Mouse (Mus musculus): ENCODE data around the gene Zdhhc6. TPM values are rescaled to one million over a fixed set of nuclear protein-coding genes. Genes with fewer than 3 reads are reported as not detected.

The Zdhhc6 gene
- polyA plus RNA-seq, 1 experiment = 810 TPM

- WGBS = 91% methylated on average over 5 of the region's 5 CpGs
- H3K4me1 ChIP-seq (ENCODE audit: control insufficient read depth, insufficient read depth, low read length) = peaks cover 8% of the 10 kb centered on the region
- no peak overlapping the region for H3K4me3 ChIP-seq (ENCODE audit: insufficient read depth, low read depth, low read length)
- no peak overlapping the region for H3K27ac ChIP-seq (ENCODE audit: insufficient read depth, low read depth, low read length)
- TF ChIP-seq POLR2A (IDR thresholded peaks at IDR 0.05; ENCODE audit: insufficient read depth, low read depth, low read length) = no peak
- no peak for TF ChIP-seq CTCF (IDR thresholded peaks at IDR 0.05; ENCODE audit: insufficient read depth, low read depth, low read length)
These were observed 68.3 kb downstream of the Zdhhc6 start for GRCm38 (mm10) chr19:55247563-55247962.

- WGBS = 14% methylated on average over 7 of the region's 7 CpGs
- Histone ChIP-seq H3K27ac (ENCODE audit: insufficient read depth, low read depth, low read length) (0 out of 2 replicates have a peak overlapping the region, but pooled peaks have one; percentile 29), H3K4me3 (ENCODE audit: insufficient read depth, low read depth, low read length) (no peak overlapping the region), H3K4me1 (ENCODE audit: control insufficient read depth, insufficient read depth, low read length) (peaks cover 8% of the 10 kb centered on the region)
- TF ChIP-seq POLR2A (IDR thresholded peaks at IDR 0.05; ENCODE audit: insufficient read depth, low read depth, low read length) (no peak), CTCF (IDR thresholded peaks at IDR 0.05; ENCODE audit: insufficient read depth, low read depth, low read length) (no peak)
These were observed 71.0 kb downstream of the Zdhhc6 start for GRCm38 (mm10) chr19:55244791-55245231.

- 75% methylated on average over 6 of the region's 6 CpGs for WGBS
These were observed 74.6 kb downstream of the Zdhhc6 start, which contains the start of gene Gucy2g for GRCm38 (mm10) chr19:55241186-55241645. Gene Gucy2g (minus strand): TSS chr19:55241236.

GRCm38 (mm10) chr19:55239766-55240426 lies 75.9 kb downstream of the Zdhhc6 start:
- TF ChIP-seq CTCF (IDR thresholded peaks at IDR 0.05; ENCODE audit: insufficient read depth, low read depth, low read length) = no peak
- no peak overlapping the region for H3K27ac ChIP-seq (ENCODE audit: insufficient read depth, low read depth, low read length)
- WGBS = 71% methylated on average over 6 of the region's 6 CpGs
- H3K4me3 ChIP-seq (ENCODE audit: insufficient read depth, low read depth, low read length) = no peak overlapping the region
- peaks cover 4% of the 10 kb centered on the region for H3K4me1 ChIP-seq (ENCODE audit: control insufficient read depth, insufficient read depth, low read length)

More at GRCm38 (mm10) chr19:55241186-55241645, 74.6 kb downstream of the Zdhhc6 start, which contains the start of gene Gucy2g:
- H3K4me1 ChIP-seq (ENCODE audit: control insufficient read depth, insufficient read depth, low read length) = peaks cover 8% of the 10 kb centered on the region
- TF ChIP-seq CTCF (IDR thresholded peaks at IDR 0.05; ENCODE audit: insufficient read depth, low read depth, low read length) (no peak), POLR2A (IDR thresholded peaks at IDR 0.05; ENCODE audit: insufficient read depth, low read depth, low read length) (no peak)
- no peak within 1 kb of the TSS for H3K4me3 ChIP-seq (ENCODE audit: insufficient read depth, low read depth, low read length)
- H3K27ac ChIP-seq (ENCODE audit: insufficient read depth, low read depth, low read length) = no peak within 1 kb of the TSS

- H3K27ac ChIP-seq (ENCODE audit: insufficient read depth, low read depth, low read length) = no peak overlapping the region
- 81% methylated on average over 5 of the region's 5 CpGs for WGBS
- no peak for TF ChIP-seq POLR2A (IDR thresholded peaks at IDR 0.05; ENCODE audit: insufficient read depth, low read depth, low read length)
- TF ChIP-seq CTCF (IDR thresholded peaks at IDR 0.05; ENCODE audit: insufficient read depth, low read depth, low read length) = no peak
These were observed 79.3 kb downstream of the Zdhhc6 start for GRCm38 (mm10) chr19:55236564-55236963.

DNA sequence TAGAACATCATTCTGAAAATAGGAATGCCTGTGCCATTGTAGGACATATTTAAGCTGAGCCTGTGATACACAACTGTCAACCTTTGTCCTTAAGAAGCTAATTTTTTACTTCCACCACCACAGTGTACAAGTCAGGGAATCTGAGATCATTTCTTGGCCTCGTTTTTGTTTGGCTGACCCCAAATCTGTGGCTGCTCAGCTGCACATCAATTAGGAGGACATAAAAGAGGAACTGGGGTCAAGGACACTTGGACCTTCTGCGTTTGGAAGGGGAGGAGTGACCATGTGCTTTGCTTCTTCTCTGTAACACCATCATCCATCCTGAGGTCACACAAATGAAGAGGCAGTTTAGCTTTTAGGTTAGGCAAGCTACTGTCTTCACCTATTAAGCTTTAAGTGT lies 79.8 kb downstream of the Zdhhc6 start:
- WGBS = 48% methylated on average over 2 of the region's 2 CpGs
- Histone ChIP-seq H3K4me1 (ENCODE audit: control insufficient read depth, insufficient read depth, low read length) (peaks cover 2% of the 10 kb centered on the region), H3K27ac (ENCODE audit: insufficient read depth, low read depth, low read length) (no peak overlapping the region), H3K4me3 (ENCODE audit: insufficient read depth, low read depth, low read length) (no peak overlapping the region)
- TF ChIP-seq POLR2A (IDR thresholded peaks at IDR 0.05; ENCODE audit: insufficient read depth, low read depth, low read length) = no peak
- TF ChIP-seq CTCF (IDR thresholded peaks at IDR 0.05; ENCODE audit: insufficient read depth, low read depth, low read length) = no peak

More at GRCm38 (mm10) chr19:55236564-55236963, 79.3 kb downstream of the Zdhhc6 start:
- H3K4me3 ChIP-seq (ENCODE audit: insufficient read depth, low read depth, low read length) = no peak overlapping the region
- H3K4me1 ChIP-seq (ENCODE audit: control insufficient read depth, insufficient read depth, low read length) = no peaks in the 10 kb centered on the region

GRCm38 (mm10) chr19:55232136-55232535 lies 83.7 kb downstream of the Zdhhc6 start:
- WGBS = 80% methylated on average over 8 of the region's 8 CpGs
- H3K4me3 ChIP-seq (ENCODE audit: insufficient read depth, low read depth, low read length) = no peak overlapping the region
- no peak overlapping the region for H3K27ac ChIP-seq (ENCODE audit: insufficient read depth, low read depth, low read length)
- peaks cover 5% of the 10 kb centered on the region for H3K4me1 ChIP-seq (ENCODE audit: control insufficient read depth, insufficient read depth, low read length)
- TF ChIP-seq CTCF (IDR thresholded peaks at IDR 0.05; ENCODE audit: insufficient read depth, low read depth, low read length) = no peak
- no peak for TF ChIP-seq POLR2A (IDR thresholded peaks at IDR 0.05; ENCODE audit: insufficient read depth, low read depth, low read length)

- Histone ChIP-seq H3K4me1 (ENCODE audit: control insufficient read depth, insufficient read depth, low read length) (peaks cover 5% of the 10 kb centered on the region), H3K4me3 (ENCODE audit: insufficient read depth, low read depth, low read length) (no peak overlapping the region), H3K27ac (ENCODE audit: insufficient read depth, low read depth, low read length) (no peak overlapping the region)
- WGBS = 63% methylated on average over 10 of the region's 10 CpGs
- TF ChIP-seq POLR2A (IDR thresholded peaks at IDR 0.05; ENCODE audit: insufficient read depth, low read depth, low read length) (no peak), CTCF (IDR thresholded peaks at IDR 0.05; ENCODE audit: insufficient read depth, low read depth, low read length) (no peak)
These were observed 84.8 kb downstream of the Zdhhc6 start for GRCm38 (mm10) chr19:55231081-55231480.

DNA sequence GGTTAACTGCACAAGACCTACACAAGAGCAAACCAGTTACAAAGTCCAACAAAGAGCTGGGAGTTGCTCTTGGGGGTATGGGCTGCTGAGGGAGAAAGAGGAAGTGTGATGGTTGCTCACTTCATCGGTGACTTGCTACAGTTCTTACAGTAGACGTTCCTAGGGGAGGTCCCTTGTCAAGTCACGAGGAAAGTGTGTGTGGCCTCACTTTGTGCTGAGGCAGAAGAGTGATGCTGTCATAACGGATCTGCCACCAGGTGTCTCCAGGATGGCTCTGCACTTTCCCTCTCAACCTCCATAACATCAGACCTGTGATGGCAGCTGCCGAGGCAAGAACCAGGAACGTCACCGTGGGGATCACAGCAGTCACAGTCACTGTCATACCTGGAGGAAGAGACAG lies 88.7 kb downstream of the Zdhhc6 start:
- Histone ChIP-seq H3K4me3 (ENCODE audit: insufficient read depth, low read depth, low read length) (no peak overlapping the region), H3K4me1 (ENCODE audit: control insufficient read depth, insufficient read depth, low read length) (peaks cover 5% of the 10 kb centered on the region), H3K27ac (ENCODE audit: insufficient read depth, low read depth, low read length) (no peak overlapping the region)
- WGBS = 87% methylated on average over 7 of the region's 7 CpGs
- TF ChIP-seq POLR2A (IDR thresholded peaks at IDR 0.05; ENCODE audit: insufficient read depth, low read depth, low read length) = no peak
- TF ChIP-seq CTCF (IDR thresholded peaks at IDR 0.05; ENCODE audit: insufficient read depth, low read depth, low read length) = no peak

Data from olfactory bulb, adult 2 months (tissue).